Mouse (Mus musculus) cerebellum, adult 2 months (tissue): Measurements from ENCODE around the gene Gsdma.

ENCODE experiments used
- CTCF ChIP-seq: fragments of 200-500 bp; IDR thresholded peaks from 2 replicates; pipeline ENCODE4 v1.5.1; 2011; ENCODE audit warnings: low read depth, mild to moderate bottlenecking, control low read depth, low read length, moderate library complexity, borderline replicate concordance; ENCODE audit not compliant: insufficient read depth
- POLR2A ChIP-seq: fragments of 200-500 bp; IDR thresholded peaks from 2 replicates; pipeline ENCODE4 v1.6.1; 2011; ENCODE audit warnings: low read length, control low read depth, borderline replicate concordance; ENCODE audit not compliant: insufficient read depth

DNA sequence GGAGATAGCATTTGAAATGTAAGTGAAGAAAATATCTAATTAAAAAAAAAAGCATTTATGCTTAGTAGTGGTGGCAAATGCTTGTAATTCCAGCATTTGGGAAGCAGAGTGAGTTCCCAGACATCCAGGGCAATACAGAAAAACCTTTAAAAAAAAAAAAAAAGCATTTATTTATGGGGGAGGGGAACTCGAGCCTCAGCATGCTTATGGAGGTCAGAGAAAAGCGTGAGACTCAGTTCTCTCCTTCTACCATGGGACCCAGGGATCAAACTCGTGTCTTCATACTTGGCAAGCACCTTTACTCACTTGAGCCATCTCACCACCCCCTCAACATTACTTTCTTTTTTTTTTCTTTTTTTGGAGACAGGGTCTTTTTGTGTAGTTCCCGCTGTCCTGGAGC lies 17.0 kb downstream of the Gsdma start:
- no peak for TF ChIP-seq POLR2A
- no peak for TF ChIP-seq CTCF
